Mouse (Mus musculus): Measurements from ENCODE around the gene Pcsk5.
A peak's percentile ranks its signal among the peaks of the same experiment; 100 is the strongest.

The Pcsk5 gene

GRCm38 (mm10) chr19:17806626-17807025, 30.8 kb downstream of the Pcsk5 start:
- no peak for DNase-seq

DNA sequence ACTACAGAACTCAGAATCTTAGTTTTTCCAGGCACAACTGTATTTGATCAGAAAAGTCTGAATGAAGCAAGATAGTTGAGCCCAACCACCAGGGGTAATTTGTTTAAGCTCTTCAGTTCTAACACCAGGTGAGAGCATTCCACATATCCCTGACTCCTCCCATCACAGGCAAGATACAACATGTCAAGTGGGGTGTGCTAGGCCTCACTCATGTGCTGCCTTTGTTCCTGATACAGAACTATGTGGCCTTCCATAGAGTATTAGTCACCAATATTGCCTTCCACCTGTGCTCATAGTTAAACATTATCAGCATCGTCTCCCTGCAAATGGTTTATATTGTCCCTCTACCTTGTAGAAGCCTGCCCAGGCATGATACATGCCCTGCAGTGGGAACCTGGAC, 36.6 kb downstream of the Pcsk5 start:
- DNase-seq: no peak

- no peak for DNase-seq
These were observed 37.8 kb downstream of the Pcsk5 start for GRCm38 (mm10) chr19:17799419-17800185.

DNA sequence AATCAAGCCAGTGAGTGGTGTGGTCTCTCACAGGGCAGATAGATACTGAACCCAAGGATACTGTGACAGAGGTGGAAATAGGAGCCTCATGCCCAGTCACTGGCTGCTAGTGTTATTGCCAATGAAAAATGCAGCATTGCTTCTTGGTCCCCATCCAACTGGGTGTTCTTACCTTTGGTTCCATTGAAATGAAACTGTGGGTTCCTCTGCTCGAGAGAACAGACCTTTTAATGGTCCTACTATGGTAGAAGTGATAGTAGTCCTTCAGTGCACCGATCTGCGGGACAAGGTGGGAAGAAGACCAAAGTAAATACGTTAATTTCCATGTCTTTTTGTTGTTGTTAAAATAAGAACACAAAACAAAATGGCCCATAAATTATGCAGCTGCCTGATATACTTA, 44.0 kb downstream of the Pcsk5 start:
- DNase-seq: no peak

DNA sequence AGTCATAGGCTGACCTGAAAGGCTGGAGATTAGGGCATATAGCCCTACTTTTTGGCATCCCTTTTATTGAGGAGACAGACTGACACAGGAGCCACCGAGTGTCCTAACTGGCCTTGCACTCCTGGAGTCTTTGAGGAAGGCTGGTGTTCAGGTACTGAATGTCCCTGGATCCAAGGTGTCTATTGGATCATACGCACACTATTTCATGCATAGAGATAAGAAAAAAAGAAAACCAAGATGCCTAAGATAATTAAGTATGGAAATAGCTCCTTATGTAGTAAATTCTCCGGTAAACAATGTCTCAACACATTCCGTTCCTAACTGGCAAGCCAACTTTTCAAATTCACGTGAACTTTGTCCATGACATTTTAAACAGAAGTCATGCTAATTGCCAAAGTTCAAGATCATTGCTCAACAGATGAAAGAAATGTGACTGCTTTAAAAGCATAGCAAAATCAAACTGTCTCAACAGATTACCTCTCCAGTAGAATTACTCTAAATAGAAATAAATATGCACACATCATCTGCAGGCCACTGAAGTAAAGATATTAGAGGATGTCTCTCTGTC, 45.9 kb downstream of the Pcsk5 start:
- DNase-seq: peak; percentile 80

- DNase-seq: no peak
These were observed 48.7 kb downstream of the Pcsk5 start for GRCm38 (mm10) chr19:17788617-17789317.

DNA sequence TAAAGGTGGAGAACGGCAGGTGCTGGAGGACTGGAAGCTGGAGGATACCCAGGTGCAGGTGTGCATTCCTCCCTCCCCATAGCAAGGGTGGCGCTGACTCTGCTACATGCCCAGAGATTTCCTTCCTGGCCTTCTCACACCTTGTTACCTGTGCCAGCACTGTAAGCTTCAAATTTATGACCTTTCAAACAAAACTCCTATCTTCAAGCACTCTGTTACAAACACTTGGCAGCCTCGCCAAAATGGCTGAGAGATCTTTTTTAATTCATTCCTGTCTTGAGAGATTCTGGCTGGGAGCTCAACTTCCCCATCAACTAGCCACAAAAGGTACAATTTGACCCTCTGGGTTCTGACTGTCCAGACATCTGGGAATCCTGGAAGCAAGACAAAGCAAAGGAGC, 50.7 kb downstream of the Pcsk5 start:
- no peak for DNase-seq

- no peak for DNase-seq
These were observed 52.8 kb downstream of the Pcsk5 start for GRCm38 (mm10) chr19:17784401-17785192.

- DNase-seq: peak; percentile 67
These were observed 54.2 kb downstream of the Pcsk5 start for GRCm38 (mm10) chr19:17783231-17783630.

GRCm38 (mm10) chr19:17781323-17781722, 56.1 kb downstream of the Pcsk5 start:
- peak; percentile 91 for DNase-seq

GRCm38 (mm10) chr19:17775943-17776342, 61.5 kb downstream of the Pcsk5 start:
- no peak for DNase-seq

DNA sequence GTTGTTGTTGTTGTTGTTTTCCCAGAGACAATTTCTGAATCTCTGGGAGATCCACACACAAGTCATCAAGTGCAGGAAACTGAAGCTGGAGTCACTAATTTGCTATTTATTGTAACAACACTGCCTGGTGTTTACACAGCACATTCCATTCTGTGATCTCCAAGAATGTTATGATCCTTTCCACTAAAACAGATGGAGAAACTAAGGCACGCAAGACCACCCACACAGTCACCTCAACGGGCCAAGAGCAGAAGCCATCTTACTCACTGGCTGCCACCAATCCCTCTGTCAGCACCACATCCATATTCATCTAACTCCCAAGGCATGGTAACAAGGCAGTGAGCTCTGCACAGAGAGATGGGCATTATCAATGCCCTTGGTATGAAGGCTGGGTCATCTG, 62.3 kb downstream of the Pcsk5 start:
- DNase-seq: no peak

DNA sequence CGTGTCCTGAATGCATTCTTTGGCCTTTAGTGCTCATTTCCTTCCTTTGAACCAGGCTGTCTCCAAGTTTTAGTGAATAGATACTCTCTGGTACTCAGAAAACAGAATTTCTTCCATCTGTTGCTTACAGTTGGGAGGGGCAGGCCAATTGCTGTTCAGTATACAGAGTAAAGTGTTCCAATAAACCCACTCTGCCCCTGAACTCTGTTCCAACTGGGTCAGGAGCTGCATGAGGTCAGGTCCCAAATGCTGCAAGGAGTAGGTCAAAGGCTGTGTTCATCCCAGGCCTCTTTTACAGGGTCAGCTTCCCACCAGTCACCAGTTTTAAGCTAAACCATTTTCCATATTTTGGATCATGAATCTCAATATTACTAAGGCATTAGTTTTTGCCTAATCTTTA, 63.4 kb downstream of the Pcsk5 start:
- no peak for DNase-seq

GRCm38 (mm10) chr19:17769610-17770399, 67.6 kb downstream of the Pcsk5 start:
- peak; percentile 28 for DNase-seq

- DNase-seq: no peak
These were observed 72.4 kb downstream of the Pcsk5 start for GRCm38 (mm10) chr19:17765001-17765400.

DNA sequence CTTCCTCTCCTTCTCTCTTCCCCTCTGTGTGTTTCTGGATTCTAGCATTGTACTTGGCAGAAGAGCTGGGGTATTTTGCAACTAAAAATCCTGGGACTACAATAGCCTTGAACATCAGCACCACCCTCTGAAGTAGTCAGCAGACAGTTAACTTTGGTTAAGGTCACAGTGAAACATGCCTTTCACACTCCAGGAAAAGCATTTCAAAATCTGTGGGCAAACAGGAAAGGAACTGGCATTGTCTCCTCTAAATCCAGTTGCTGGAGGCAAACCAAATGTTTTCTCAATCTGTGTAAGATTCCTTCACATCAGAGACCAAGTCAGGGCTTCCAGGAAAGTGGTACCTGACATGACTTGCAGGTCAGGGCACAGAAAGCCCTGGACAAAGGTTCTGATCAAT, 74.7 kb downstream of the Pcsk5 start:
- DNase-seq: no peak

GRCm38 (mm10) chr19:17761678-17762077, 75.8 kb downstream of the Pcsk5 start:
- DNase-seq: no peak

DNA sequence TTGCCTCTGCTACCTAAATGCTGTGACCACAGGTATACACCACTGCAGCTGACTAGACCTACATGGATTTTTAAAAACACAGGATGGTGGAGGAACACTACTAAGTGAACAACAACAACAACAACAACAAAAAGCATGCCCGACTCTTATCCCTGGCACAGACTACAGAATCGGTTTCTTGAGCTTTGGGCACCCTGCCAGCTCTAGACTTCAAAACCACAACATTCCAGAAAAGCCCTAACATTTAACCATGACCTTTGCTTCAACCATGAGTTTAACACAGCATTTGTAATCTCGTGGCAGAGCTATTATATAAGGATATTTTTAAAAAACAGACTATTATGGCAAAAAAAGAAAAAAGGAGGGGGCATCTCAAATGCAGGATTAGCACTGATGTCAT, 84.6 kb downstream of the Pcsk5 start:
- peak; percentile 17 for DNase-seq

GRCm38 (mm10) chr19:17748331-17748730, 89.1 kb downstream of the Pcsk5 start:
- no peak for DNase-seq

DNA sequence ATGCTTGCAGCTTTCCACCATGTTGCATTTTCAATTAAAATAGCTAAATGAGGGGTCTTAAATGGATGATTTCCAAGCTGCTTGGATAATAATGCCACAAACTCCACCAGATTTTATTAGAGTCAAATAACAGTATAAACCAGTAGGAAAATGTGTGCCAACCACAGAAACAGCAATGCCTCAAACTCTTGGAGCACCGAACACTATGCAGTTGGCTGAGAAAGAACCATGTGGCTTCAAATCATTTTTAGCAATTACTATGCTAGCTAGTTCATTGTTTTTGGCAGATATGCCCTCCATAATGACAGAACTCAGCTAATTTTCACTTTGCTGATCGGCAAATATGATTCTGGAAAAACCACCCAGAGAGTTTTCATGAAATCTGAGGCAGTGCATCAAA, 92.1 kb downstream of the Pcsk5 start:
- DNase-seq: no peak

GRCm38 (mm10) chr19:17744474-17745069, 92.9 kb downstream of the Pcsk5 start:
- DNase-seq: peak; percentile 71

GRCm38 (mm10) chr19:17741465-17741864, 96.0 kb downstream of the Pcsk5 start:
- DNase-seq: peak; percentile 11

All from kidney, adult 9 months (tissue).